Mouse (Mus musculus): ENCODE data around the gene Cdc25b.
"Not testable (repeated sequence)": the region's sequence is repeated elsewhere in the genome, so short reads cannot be mapped to it uniquely, and the experiment has no call there.

Gene Cdc25b

GRCm38 (mm10) chr2:131196606-131197316 is 10.0 kb downstream of the Cdc25b start:
- no peak for DNase-seq

GRCm38 (mm10) chr2:131200710-131201109 is 14.0 kb downstream of the Cdc25b start:
- no peak for DNase-seq

DNA sequence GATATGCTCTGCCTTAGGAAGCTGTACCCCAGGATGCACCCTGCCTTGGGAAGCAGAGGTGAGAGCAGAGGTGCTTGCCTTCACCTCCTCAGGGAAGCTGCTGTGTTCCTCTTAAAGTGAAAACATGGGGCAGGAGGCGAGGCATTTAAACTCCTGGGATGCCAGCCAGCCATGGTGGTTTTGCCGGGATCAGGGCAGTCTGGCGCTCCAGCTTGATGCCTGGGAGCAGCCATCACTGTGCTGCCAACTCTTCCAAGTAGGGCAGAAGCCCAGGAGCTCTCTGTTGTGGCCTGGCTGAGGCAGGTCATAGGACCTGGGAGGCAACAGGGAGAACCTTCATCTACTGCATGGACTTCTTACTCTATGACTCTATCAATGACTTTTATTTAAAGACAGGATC is 14.5 kb downstream of the Cdc25b start:
- no peak for DNase-seq

DNA sequence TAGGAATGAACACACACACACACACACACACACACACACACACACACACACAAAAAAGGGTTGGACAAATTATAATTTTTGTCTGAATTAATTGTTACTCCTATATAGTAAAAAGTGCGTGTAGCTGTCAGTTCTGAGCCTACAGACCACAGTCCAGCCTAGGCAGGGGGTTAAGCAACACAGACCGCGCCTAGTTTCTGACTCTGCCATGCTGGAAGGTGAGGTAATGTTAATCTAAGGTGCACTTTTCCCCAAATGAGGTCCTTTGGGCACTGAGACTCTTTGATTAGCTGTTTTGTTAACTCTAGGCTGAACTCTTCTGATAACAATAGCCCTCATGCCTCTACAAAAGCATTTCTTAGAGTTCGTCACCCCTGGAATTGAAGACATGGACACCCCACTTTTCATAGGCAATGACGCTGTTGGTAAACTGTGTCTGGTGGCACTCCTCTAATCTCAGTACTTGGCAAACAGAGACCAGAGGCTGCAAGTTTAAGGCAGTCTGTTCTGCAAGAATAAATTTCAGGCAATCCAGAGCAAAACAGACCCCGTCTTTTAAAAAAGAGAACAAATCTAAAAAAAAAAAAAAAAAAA is 17.2 kb downstream of the Cdc25b start:
- no peak for DNase-seq

DNA sequence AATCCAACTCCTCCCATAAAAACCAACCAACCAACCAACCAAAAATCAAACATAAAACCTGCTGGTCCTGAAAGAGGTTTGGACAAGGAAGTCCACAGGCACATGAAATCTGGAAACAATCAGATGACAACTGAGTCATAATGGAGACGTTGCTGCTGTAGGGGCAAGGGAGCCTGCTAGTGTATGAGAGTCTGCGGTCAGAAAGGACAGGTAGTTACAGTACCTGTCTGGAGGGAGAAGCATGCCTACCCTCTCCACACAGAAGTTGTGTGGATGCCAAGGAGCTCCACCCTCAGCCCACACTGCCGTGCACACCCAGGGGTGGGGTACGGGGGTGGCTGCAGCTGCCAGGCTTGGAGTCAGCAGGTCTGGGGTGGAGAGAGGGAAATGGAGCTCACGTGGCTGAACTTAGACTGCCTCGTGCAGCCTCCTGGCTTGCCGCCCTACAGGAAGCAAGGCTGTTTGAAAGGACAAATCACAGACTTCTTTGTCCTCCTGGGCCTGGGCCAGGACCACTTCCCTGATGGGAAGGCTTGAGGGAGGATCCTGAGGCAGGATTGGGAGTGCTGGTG is 17.7 kb downstream of the Cdc25b start:
- DNase-seq = peak; percentile 79

DNA sequence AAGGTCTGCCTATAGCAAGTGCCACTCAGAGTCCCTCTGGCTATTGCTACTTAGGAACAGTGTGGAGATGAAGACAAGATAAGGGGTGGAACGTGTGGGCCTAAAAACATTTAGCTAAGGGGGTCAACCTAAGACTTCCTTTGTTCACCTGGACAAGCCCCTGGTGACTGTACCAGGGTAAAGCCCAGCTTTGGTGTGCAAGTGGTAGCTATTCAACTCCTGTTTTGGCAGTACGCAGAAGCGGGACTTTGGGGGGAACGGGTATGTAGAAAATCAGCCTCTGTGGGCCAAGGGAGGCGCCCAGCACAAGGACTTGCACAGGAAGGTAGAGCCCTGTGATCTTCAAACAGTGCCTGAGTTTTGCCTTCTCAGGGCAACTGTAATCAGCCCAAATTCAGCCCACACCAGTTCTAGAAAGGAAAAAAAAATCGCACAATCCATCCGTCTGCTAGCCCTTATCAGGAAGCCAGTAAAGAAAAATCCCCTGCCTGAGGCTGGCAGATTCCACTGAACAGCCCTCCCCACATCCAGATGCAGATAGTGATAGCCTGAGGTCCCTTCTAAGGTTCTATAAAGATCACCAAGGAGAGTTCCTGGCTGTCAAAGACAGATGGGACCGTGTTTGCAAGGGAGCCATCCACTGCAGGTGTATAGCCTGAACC is 18.9 kb downstream of the Cdc25b start:
- no peak for DNase-seq

DNA sequence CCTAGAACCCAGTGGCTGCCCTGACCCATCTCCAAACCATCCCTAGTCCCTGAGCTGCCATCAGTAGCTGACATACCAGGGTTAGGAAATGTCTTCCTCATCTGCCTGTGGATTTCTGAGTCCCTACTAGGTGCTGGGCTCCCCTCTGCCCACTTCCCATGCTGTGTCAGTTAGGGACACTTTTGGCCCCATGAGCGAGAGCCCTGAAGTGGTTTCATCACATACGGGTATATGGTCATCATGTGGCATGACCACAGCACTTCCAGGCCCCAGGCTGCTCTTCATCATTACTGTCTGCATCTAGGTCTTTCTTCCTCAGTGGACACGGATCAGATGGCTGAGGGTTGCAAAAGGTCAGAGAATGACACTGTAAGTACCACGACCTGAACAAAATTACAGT is 20.0 kb downstream of the Cdc25b start, which contains the start of gene Ap5s1:
Gene Ap5s1 (plus strand): TSS at position 301 of the 400 bp plus-strand sequence.
- DNase-seq = no peak

- no peak for DNase-seq
Measured at GRCm38 (mm10) chr2:131208356-131208755, 21.6 kb downstream of the Cdc25b start.

- no peak for DNase-seq
Measured at GRCm38 (mm10) chr2:131209125-131209795, 22.5 kb downstream of the Cdc25b start.

GRCm38 (mm10) chr2:131209969-131210792 is 23.4 kb downstream of the Cdc25b start:
- peak; percentile 95 for DNase-seq

GRCm38 (mm10) chr2:131211026-131211615 is 24.4 kb downstream of the Cdc25b start:
- no peak for DNase-seq

GRCm38 (mm10) chr2:131213773-131214172 is 27.0 kb downstream of the Cdc25b start:
- DNase-seq = no peak

DNA sequence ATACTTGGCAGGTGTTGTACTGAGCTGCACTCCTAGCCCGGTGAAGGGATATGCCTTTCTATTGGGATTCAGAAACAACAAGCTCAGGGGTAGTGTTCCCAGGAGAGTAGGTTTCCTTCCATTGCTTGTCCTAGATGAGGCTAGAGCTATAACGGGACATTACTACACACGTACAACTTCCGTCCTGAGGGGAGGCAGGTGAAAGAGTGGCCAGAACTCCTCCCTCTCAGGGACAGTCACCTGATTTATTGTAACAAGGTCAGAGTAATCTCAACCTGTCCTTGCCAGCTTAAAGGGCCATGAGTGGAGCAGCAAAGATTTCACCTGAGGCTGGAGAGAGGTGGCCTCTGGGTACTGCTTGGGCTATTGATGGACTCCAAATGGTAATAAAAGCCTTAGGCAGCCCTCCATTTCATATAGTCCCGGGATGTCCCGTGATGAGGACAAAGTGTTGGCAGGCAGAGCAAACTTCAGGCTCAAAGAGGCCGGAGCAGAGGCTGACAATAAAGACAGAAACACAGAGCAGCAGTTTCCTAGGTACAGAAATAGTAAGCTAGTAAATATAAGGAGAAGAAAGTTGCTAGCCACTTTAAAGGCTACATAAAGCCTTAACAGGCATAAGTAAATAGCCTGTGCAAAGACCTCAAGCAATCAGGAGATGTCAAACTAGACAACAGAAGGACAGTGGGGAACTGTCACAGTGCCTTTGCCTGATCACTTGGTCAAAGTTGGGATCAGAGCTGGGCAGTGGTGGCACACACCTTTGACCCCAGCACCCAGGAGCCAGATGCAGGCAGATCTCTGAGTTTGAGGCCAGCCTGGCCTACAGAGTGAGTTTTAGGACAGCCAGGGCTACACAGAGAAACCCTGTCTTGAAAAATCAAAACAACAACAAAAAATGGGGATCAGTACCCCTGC is 29.5 kb downstream of the Cdc25b start:
- no peak for DNase-seq

DNA sequence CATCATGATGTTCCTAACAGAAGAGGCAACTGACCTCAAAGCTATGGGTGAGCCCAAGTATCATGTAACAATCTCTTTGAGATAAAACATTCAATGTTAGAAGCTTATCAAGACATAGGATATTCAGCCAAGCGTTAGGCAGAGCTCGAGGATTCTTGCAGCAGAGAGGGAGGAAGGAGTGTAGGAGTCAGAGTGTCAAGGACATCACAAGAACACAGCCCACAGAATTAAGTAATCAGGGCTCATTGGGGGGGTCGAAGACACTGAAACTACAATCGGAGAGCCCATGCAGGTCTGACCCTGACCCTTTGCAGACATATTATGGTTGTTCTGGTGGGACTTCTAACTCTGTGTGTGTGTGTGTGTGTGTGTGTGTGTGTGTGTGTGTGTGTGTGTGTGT is 33.3 kb downstream of the Cdc25b start:
- no peak for DNase-seq

GRCm38 (mm10) chr2:131221853-131222515 is 35.2 kb downstream of the Cdc25b start:
- no peak for DNase-seq

DNA sequence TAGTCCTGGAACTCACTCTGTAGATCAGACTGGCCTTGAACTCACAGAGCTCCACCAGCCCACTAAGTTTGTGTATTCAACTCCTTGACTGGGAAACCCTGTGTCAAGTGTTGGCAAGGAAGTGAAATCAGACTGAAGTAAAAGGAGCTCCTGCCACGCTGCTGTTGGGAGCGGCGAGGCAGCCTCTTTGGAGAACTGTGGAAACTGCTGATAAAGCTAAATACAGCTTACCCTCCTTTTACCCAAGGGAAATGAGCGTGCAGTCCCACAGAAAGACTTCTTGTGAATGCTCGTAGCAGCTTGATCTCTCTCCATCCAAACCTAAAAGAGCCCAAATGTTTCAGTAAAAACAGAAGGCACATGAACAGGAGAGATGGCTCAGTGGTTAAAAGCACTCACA is 35.8 kb downstream of the Cdc25b start:
- DNase-seq = no peak

DNA sequence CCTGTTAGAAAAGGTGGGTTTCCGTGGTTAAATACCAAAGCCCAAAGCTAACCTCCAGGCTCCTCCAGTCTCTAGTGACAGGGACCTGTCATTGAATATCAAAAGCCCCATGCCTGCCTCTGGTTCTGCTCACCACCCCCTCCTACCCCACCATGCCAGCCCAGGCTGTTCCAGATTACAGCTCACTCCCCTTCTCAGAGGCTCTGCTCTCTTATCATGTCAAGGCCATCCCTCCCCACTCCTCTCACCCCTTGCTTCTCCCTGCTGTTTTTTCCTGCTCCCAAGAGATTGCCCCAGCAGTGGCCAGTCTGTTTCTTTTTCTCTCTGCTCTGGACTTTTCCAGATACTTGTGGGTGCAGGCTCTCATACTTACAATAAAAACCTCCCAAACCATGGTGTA is 36.8 kb downstream of the Cdc25b start:
- no peak for DNase-seq

DNA sequence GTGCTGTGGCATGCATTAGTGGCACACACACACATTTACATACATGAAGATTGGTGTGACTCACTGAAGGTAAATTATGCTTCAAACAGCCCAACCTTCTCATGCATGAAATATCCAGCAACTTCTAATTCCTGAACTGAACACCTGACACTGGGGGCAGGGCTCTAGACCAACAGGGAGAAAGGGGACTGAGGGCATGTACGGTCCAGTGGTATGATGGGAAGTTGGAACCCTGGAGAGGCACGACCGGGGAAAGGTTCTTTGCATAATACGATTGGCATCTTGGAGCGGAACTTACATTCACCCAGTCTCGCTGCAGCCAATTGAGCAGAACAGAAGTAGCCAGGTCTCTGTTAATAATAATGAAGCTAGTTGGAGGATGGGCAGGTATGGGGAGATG is 38.4 kb downstream of the Cdc25b start:
- DNase-seq = no peak

DNA sequence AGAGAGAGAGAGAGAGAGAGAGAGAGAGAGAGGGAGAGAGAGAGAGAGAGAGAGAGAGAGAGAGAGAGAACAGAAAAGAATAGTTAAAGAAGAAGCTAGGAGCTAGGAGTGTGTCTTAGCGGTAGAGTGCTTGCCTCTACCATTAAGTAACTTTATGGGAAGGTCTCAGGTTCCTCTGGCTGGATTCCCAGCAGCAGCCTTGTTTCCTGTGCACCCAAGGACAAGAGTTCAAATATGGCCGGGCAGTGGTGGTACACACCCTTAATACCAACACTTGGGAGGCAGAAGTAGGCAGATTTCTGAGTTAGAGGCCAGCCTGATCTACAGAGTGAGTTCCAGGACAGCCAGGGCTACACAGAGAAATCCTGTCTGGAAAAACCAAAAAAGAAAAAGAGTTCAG is 39.9 kb downstream of the Cdc25b start:
- DNase-seq = not testable (repeated sequence)

GRCm38 (mm10) chr2:131227243-131227642 is 40.5 kb downstream of the Cdc25b start:
- DNase-seq = no peak

Data from right cerebral cortex, postnatal 14 days (tissue).